Mouse (Mus musculus) heart, embryonic 11.5 days (tissue): ENCODE results near the gene Vmn2r46. TPM values are rescaled to one million over a fixed set of nuclear protein-coding genes. Genes with fewer than 3 reads are reported as not detected.
"Not testable (repeated sequence)": the region's sequence is repeated elsewhere in the genome, so short reads cannot be mapped to it uniquely, and the experiment has no call there.

Experiments
- ATAC-seq: fragments of 200-750 bp; cut with Nextera tagmentation; replicated peaks from 2 replicates; pipeline ENCODE4 v1.8.0; 2017; ENCODE audit warnings: moderate library complexity; ENCODE audit not compliant: insufficient number of reproducible peaks, low FRiP score, low TSS enrichment
- H3K27ac ChIP-seq: fragments of 300-500 bp; sonication (generic); 2 replicates; pipeline ENCODE4 v1.5.1; 2014; ENCODE audit warnings: mild to moderate bottlenecking, low read depth, low read length
- H3K27me3 ChIP-seq: fragments of 300-500 bp; sonication (generic); 2 replicates; pipeline ENCODE4 v1.6.1; 2014; ENCODE audit warnings: mild to moderate bottlenecking, low read length, mixed read lengths; ENCODE audit not compliant: control insufficient read depth, insufficient read depth
- H3K36me3 ChIP-seq: fragments of 300-500 bp; sonication (generic); 2 replicates; pipeline ENCODE4 v1.6.1; 2014; ENCODE audit warnings: mild to moderate bottlenecking, low read length, moderate library complexity, mixed read lengths; ENCODE audit not compliant: control insufficient read depth, insufficient read depth
- H3K4me1 ChIP-seq: fragments of 300-500 bp; sonication (generic); 2 replicates; pipeline ENCODE4 v1.6.1; 2014; ENCODE audit warnings: low read length; ENCODE audit not compliant: control insufficient read depth, insufficient read depth
- H3K4me2 ChIP-seq: fragments of 300-500 bp; sonication (generic); 2 replicates; pipeline ENCODE4 v1.6.1; 2014; ENCODE audit warnings: mild to moderate bottlenecking, moderate library complexity
- H3K4me3 ChIP-seq: fragments of 300-500 bp; sonication (generic); 2 replicates; pipeline ENCODE4 v1.5.1; 2014; ENCODE audit warnings: low read depth, low read length
- H3K9ac ChIP-seq: fragments of 300-500 bp; sonication (generic); 2 replicates; pipeline ENCODE4 v1.6.1; 2014; ENCODE audit warnings: mild to moderate bottlenecking, low read depth, low read length, moderate library complexity
- H3K9me3 ChIP-seq: fragments of 300-500 bp; sonication (generic); replicated peaks from 2 replicates; pipeline ENCODE4 v1.6.1; 2016; ENCODE audit warnings: low read length; ENCODE audit not compliant: control insufficient read depth
- WGBS: fragments of 180-500 bp; shearing (Covaris S2); extraction: QIAGEN DNeasy Blood & Tissue Kit; methylation state at CpG from one replicate; pipeline ENCODE4 v1.1.7; 2014; ENCODE audit not compliant: insufficient replicate concordance; 5-methylcytosine and 5-hydroxymethylcytosine counted together
- polyA plus RNA-seq: library from polyadenylated mRNA; unstranded; fragments of >200 nt; fragmentation: Nextera tagmentation; extraction: Ambion mirVana; gene quantifications from 2 replicates; pipeline ENCODE4 v1.2.1, GENCODE M21; 2014

The Vmn2r46 gene
- polyA plus RNA-seq: not detected in 2 replicates

DNA sequence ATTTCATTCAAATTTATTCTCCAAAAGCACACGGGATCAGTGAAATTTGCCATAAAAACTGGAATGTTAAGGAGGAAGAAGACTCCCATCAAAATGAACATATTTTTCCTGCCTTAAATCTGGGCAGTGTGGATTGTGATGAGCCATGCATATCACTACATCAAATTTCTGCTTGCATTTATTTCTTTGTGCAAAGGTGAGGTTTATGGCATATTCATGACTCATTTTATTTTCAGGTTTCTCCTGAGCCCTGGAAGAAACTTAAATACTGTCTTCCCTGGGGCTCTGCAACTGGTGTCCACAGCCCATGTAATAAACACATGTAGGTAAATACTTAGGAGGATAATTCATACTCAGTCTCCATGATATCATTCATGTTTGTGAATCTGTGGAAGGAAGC lies at the start of gene Vmn2r46:
Gene Vmn2r46 (minus strand): TSS at position 101 of the 400 bp plus-strand sequence.
- H3K4me1 ChIP-seq, H3K4me2 ChIP-seq, H3K9ac ChIP-seq, H3K36me3 ChIP-seq, H3K9me3 ChIP-seq, H3K27me3 ChIP-seq, ATAC-seq, H3K4me3 ChIP-seq, H3K27ac ChIP-seq: not testable (repeated sequence)
- no CpG with 5 or more reads among the region's 1 CpGs for WGBS

Other genes with a start within 250 kb of the Vmn2r46 start
- not detected in 2 replicates for gene Vmn2r47, start 70.8 kb upstream of the Vmn2r46 start, polyA plus RNA-seq
- gene Vmn2r48, start 183.0 kb upstream of the Vmn2r46 start, polyA plus RNA-seq: not detected in 2 replicates
- not detected in 2 replicates for gene Vmn2r49, start 221.7 kb upstream of the Vmn2r46 start, polyA plus RNA-seq